Mouse (Mus musculus) neural tube, embryonic 12.5 days (tissue): Measurements from ENCODE around the gene Kcnma1. TPM values are rescaled to one million over a fixed set of nuclear protein-coding genes. Genes with fewer than 3 reads are reported as not detected.

ENCODE experiments used
- ATAC-seq: fragments of 200-750 bp; cut with Nextera tagmentation; 2 replicates; pipeline ENCODE4 v1.8.0; 2017; ENCODE audit warnings: low read depth, mild to moderate bottlenecking, moderate TSS enrichment, moderate library complexity; ENCODE audit not compliant: low FRiP score
- H3K27ac ChIP-seq: fragments of 300-500 bp; sonication (generic); 2 replicates; pipeline ENCODE4 v1.5.1; 2016
- H3K27me3 ChIP-seq: fragments of 300-500 bp; sonication (generic); replicated peaks from 2 replicates; pipeline ENCODE4 v1.6.1; 2016; ENCODE audit warnings: mild to moderate bottlenecking
- H3K36me3 ChIP-seq: fragments of 300-500 bp; sonication (generic); 2 replicates; pipeline ENCODE4 v1.6.1; 2016; ENCODE audit warnings: mild to moderate bottlenecking
- H3K4me1 ChIP-seq: fragments of 300-500 bp; sonication (generic); 2 replicates; pipeline ENCODE4 v1.6.1; 2016
- H3K4me2 ChIP-seq: fragments of 300-500 bp; sonication (generic); replicated peaks from 2 replicates; pipeline ENCODE4 v1.6.1; 2016; ENCODE audit warnings: mild to moderate bottlenecking
- H3K4me3 ChIP-seq: fragments of 300-500 bp; sonication (generic); 2 replicates; pipeline ENCODE4 v1.5.1; 2016
- H3K9ac ChIP-seq: fragments of 300-500 bp; sonication (generic); 2 replicates; pipeline ENCODE4 v1.6.1; 2016; ENCODE audit warnings: mild to moderate bottlenecking
- H3K9me3 ChIP-seq: fragments of 300-500 bp; sonication (generic); 2 replicates; pipeline ENCODE4 v1.6.1; 2016; ENCODE audit warnings: mild to moderate bottlenecking
- WGBS: fragments of 180-500 bp; shearing (Covaris S2); methylation state at CpG from one replicate; pipeline ENCODE4 v1.1.7; 2016; 5-methylcytosine and 5-hydroxymethylcytosine counted together
- polyA plus RNA-seq: library from polyadenylated mRNA; unstranded; fragments of >200 nt; fragmentation: Nextera tagmentation; extraction: Ambion mirVana; gene quantifications from 2 replicates; pipeline ENCODE4 v1.2.1, GENCODE M21; 2016

Kcnma1 gene
- polyA plus RNA-seq, 1 experiment from 2014 or later, result 6.5 TPM

DNA sequence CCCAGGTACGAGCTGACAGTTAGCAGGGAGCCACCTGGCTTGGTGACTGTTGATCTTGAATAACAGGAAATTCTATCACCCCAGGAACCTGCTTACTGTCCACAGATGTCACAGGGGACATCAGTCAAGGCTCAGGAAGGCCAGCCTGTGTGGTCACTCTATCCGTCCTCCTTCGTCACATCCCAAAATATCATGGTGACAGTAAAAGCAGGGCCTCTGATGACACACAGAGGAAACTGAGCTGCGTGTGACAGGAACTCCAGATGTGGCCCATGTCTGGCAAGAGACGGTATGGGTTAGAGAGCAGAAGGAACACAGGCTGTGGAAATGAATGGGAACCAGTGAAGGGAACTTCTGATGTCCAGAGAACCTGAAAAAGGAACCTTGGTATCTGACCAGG is 174.7 kb downstream of the Kcnma1 start:
- Histone ChIP-seq H3K36me3 (no peaks in the 10 kb centered on the region), H3K9me3 (no peaks in the 10 kb centered on the region), H3K4me2 (no peak overlapping the region), H3K27ac (no peak overlapping the region), H3K4me1 (peaks cover 8% of the 10 kb centered on the region; the same call in 1 of the 2 replicates), H3K9ac (no peak overlapping the region), H3K27me3 (no peaks in the 10 kb centered on the region), H3K4me3 (no peak overlapping the region)
- ATAC-seq, result no peak
- WGBS, result 83% methylated on average over 5 of the region's 5 CpGs

DNA sequence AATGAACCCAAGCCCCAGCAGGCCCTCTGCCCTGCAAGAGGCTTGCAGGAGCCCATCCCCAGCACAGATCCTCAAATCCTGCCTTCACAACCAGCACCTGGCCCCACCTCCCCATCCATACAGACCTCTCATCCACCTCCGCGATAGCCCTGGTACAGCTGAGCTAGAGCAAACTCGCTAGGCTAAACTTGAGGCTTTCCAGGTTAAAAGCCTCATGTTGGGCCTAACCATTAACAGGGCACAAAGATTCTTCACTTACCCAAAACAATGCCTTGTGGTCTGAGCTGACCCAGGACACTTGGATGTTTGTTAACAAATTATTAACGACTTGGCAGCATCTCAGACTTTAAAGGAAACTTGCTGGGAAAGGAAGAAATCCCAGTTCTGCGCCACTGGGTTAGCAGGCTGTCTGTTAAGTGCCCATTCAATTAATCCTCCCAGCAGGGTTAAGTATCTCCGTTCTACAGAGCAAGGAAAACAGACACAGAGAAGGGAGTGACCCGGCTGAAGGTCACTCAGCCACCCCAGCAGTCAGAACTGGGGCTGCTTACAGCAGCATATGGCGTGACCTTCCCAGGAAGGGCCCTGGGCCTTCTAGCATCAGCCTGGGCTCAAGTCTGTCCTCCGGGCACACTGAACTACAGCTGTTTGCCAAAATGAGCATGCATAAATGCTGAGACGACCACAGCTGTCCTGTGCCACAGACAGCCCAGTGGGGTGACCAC is 178.7 kb downstream of the Kcnma1 start:
- peaks cover 11% of the 10 kb centered on the region for H3K4me1 ChIP-seq

GRCm38 (mm10) chr14:23831284-23831683 is 183.0 kb downstream of the Kcnma1 start:
- Histone ChIP-seq H3K9ac (no peak overlapping the region), H3K27ac (no peak overlapping the region), H3K36me3 (no peaks in the 10 kb centered on the region), H3K4me2 (no peak overlapping the region), H3K27me3 (no peaks in the 10 kb centered on the region), H3K4me3 (no peak overlapping the region), H3K4me1 (peaks cover 11% of the 10 kb centered on the region), H3K9me3 (no peaks in the 10 kb centered on the region)
- WGBS, result 33% methylated on average over 5 of the region's 5 CpGs
- no peak for ATAC-seq

More for the DNA sequence above, 178.7 kb downstream of the Kcnma1 start:
- 40% methylated on average over 10 of the region's 10 CpGs for WGBS
- Histone ChIP-seq H3K9me3 (no peaks in the 10 kb centered on the region), H3K9ac (no peak overlapping the region), H3K36me3 (no peaks in the 10 kb centered on the region), H3K4me3 (no peak overlapping the region), H3K27me3 (no peaks in the 10 kb centered on the region), H3K27ac (no peak overlapping the region), H3K4me2 (no peak overlapping the region)
- no peak for ATAC-seq

DNA sequence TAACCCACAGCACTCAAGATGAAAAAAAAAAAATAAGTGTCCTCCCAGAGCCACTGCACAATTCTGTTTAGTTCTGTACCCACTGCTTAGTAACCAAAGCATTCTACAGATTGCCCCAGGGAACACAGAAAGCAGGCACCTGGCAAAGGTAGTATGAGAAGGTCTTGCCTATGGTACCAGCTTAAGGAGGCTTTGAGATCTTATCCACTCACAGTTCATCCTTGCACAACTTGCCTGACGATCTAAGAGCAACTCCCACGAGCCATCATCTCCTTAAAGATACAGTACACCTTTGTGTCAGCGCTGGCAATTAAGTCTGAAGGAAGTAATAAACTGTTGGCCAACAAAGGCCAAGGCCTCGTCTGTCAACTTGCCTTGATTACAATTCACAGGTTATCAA is 184.0 kb downstream of the Kcnma1 start:
- no peaks in the 10 kb centered on the region for H3K27me3 ChIP-seq
- no peak overlapping the region for H3K4me3 ChIP-seq
- 27% methylated on average over 4 of the region's 4 CpGs for WGBS
- no peak overlapping the region for H3K4me2 ChIP-seq
- no peak overlapping the region for H3K27ac ChIP-seq
- no peaks in the 10 kb centered on the region for H3K9me3 ChIP-seq
- peaks cover 5% of the 10 kb centered on the region for H3K4me1 ChIP-seq
- H3K9ac ChIP-seq, result no peak overlapping the region
- ATAC-seq, result no peak
- no peaks in the 10 kb centered on the region for H3K36me3 ChIP-seq

- H3K9me3 ChIP-seq, result no peaks in the 10 kb centered on the region
- no peak overlapping the region for H3K9ac ChIP-seq
- no peak overlapping the region for H3K27ac ChIP-seq
- no peaks in the 10 kb centered on the region for H3K27me3 ChIP-seq
- WGBS, result 89% methylated on average over 3 of the region's 3 CpGs
- H3K36me3 ChIP-seq, result no peaks in the 10 kb centered on the region
- no peak overlapping the region for H3K4me2 ChIP-seq
- peaks cover 3% of the 10 kb centered on the region; the same call in 1 of the 2 replicates for H3K4me1 ChIP-seq
- ATAC-seq, result no peak
- no peak overlapping the region for H3K4me3 ChIP-seq
Observed at GRCm38 (mm10) chr14:23828711-23829320, 185.5 kb downstream of the Kcnma1 start.

GRCm38 (mm10) chr14:23824937-23825336 is 189.4 kb downstream of the Kcnma1 start:
- Histone ChIP-seq H3K4me1 (no peaks in the 10 kb centered on the region), H3K36me3 (no peaks in the 10 kb centered on the region), H3K9ac (no peak overlapping the region), H3K4me3 (no peak overlapping the region), H3K27me3 (no peaks in the 10 kb centered on the region), H3K27ac (no peak overlapping the region), H3K9me3 (no peaks in the 10 kb centered on the region), H3K4me2 (no peak overlapping the region)
- no peak for ATAC-seq
- 90% methylated on average over 2 of the region's 2 CpGs for WGBS

GRCm38 (mm10) chr14:23824267-23824666 is 190.0 kb downstream of the Kcnma1 start:
- Histone ChIP-seq H3K4me3 (no peak overlapping the region), H3K27me3 (no peaks in the 10 kb centered on the region), H3K4me1 (no peaks in the 10 kb centered on the region), H3K9ac (no peak overlapping the region), H3K4me2 (no peak overlapping the region), H3K27ac (no peak overlapping the region), H3K36me3 (no peaks in the 10 kb centered on the region), H3K9me3 (no peaks in the 10 kb centered on the region)
- no peak for ATAC-seq
- WGBS, result 68% methylated on average over 4 of the region's 4 CpGs

DNA sequence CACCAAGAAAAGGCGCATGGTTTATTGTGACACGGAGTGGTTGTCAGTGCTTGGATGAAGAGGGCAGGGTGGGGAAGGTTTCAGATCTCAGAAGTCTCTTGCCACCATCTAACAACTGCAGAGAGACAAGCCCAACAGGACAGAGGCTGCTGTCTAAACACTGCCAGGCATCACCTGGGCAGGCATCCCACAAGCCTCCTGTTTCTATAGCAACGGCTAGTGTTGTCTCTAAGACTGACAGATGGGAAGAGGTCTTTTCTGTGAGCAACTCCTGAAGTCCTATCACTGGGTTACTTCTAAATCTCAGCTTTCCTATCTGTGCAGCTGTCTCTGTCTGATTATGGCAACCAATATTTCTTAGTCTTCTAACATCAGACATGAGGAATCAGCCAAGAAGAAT is 196.7 kb downstream of the Kcnma1 start:
- ATAC-seq, result no peak
- Histone ChIP-seq H3K4me2 (no peak overlapping the region), H3K9ac (no peak overlapping the region), H3K4me3 (no peak overlapping the region), H3K36me3 (no peaks in the 10 kb centered on the region), H3K27ac (no peak overlapping the region), H3K27me3 (no peaks in the 10 kb centered on the region), H3K4me1 (no peaks in the 10 kb centered on the region), H3K9me3 (no peaks in the 10 kb centered on the region)
- 92% methylated on average over 3 of the region's 3 CpGs for WGBS

DNA sequence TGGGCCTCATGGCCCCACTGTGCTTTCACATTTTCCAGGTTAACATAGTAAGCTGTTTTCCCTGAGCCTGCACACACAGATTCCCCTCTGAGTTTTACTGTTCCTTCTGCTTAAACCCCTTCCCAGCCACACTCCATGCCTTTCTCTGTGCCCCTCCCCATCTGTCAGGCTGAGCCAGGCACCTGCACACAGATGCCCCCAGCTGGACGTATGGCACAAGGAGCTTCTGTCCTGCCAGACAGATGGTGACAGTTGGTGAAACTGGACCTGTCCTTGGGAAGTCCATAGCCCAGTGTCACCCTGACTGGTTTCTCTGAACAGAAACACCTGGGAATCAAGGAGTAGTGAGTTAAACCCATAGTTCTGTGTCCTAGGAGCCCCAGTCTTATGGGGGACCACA is 204.2 kb downstream of the Kcnma1 start:
- Histone ChIP-seq H3K27ac (no peak overlapping the region), H3K36me3 (no peaks in the 10 kb centered on the region), H3K9ac (no peak overlapping the region), H3K4me2 (no peak overlapping the region), H3K9me3 (no peaks in the 10 kb centered on the region), H3K4me3 (no peak overlapping the region), H3K27me3 (no peaks in the 10 kb centered on the region), H3K4me1 (no peaks in the 10 kb centered on the region)
- WGBS, result 54% methylated on average over 1 of the region's 1 CpGs
- ATAC-seq, result no peak

- WGBS, result 52% methylated on average over 1 of the region's 1 CpGs
- H3K4me1 ChIP-seq, result no peaks in the 10 kb centered on the region
Observed at GRCm38 (mm10) chr14:23809124-23809523, 205.2 kb downstream of the Kcnma1 start.

DNA sequence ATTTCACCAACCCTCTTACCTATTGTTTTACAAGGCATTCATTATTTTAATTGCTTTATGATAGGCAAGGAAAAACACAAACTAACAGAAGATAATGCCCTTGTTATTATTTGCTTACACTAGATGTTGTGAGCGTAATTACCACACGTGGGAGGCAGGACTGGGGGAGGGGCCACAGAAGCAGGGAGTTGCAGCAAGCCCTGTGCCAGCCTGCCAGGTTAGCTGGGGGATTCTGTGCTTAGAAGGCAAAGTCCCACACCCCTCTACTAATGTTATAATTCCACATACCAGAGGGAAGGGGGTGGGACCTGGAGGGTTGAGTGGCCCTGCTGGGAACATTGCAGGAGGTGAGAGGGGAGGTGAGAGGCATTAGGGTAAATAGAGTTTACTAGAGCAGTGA is 207.9 kb downstream of the Kcnma1 start:
- no peaks in the 10 kb centered on the region for H3K36me3 ChIP-seq
- H3K4me2 ChIP-seq, result no peak overlapping the region
- no peak overlapping the region for H3K4me3 ChIP-seq
- WGBS, result 29% methylated on average over 2 of the region's 2 CpGs
- H3K4me1 ChIP-seq, result no peaks in the 10 kb centered on the region
- H3K9me3 ChIP-seq, result no peaks in the 10 kb centered on the region
- ATAC-seq, result no peak
- H3K27ac ChIP-seq, result no peak overlapping the region
- H3K9ac ChIP-seq, result no peak overlapping the region
- H3K27me3 ChIP-seq, result no peaks in the 10 kb centered on the region

More at GRCm38 (mm10) chr14:23809124-23809523, 205.2 kb downstream of the Kcnma1 start:
- Histone ChIP-seq H3K4me3 (no peak overlapping the region), H3K4me2 (no peak overlapping the region), H3K27ac (no peak overlapping the region), H3K9ac (no peak overlapping the region), H3K9me3 (no peaks in the 10 kb centered on the region), H3K36me3 (no peaks in the 10 kb centered on the region), H3K27me3 (no peaks in the 10 kb centered on the region)
- no peak for ATAC-seq

- ATAC-seq, result no peak
- Histone ChIP-seq H3K27me3 (no peaks in the 10 kb centered on the region), H3K9me3 (no peaks in the 10 kb centered on the region)
Observed at GRCm38 (mm10) chr14:23796878-23797277, 217.4 kb downstream of the Kcnma1 start.

GRCm38 (mm10) chr14:23792674-23793073 is 221.6 kb downstream of the Kcnma1 start:
- Histone ChIP-seq H3K4me1 (no peaks in the 10 kb centered on the region), H3K27ac (no peak overlapping the region), H3K27me3 (no peaks in the 10 kb centered on the region), H3K4me3 (no peak overlapping the region), H3K36me3 (no peaks in the 10 kb centered on the region), H3K9me3 (no peaks in the 10 kb centered on the region), H3K9ac (no peak overlapping the region), H3K4me2 (no peak overlapping the region)
- 69% methylated on average over 3 of the region's 3 CpGs for WGBS
- no peak for ATAC-seq

More at GRCm38 (mm10) chr14:23796878-23797277, 217.4 kb downstream of the Kcnma1 start:
- Histone ChIP-seq H3K4me2 (no peak overlapping the region), H3K4me3 (no peak overlapping the region), H3K4me1 (no peaks in the 10 kb centered on the region), H3K9ac (no peak overlapping the region), H3K27ac (no peak overlapping the region), H3K36me3 (no peaks in the 10 kb centered on the region)
- 95% methylated on average over 7 of the region's 7 CpGs for WGBS
